Mouse (Mus musculus) inflammation-experienced regulatory T-cells, adult 6 months (primary cell): ENCODE measurements around the gene Senp6. TPM values are rescaled to one million over a fixed set of nuclear protein-coding genes. Genes with fewer than 3 reads are reported as not detected.
"Not testable (repeated sequence)": the region's sequence is repeated elsewhere in the genome, so short reads cannot be mapped to it uniquely, and the experiment has no call there.

Source experiments
- ATAC-seq: one replicate; pipeline ENCODE4 v1.8.0; 2017
- polyA plus RNA-seq, 3 experiments: library from polyadenylated mRNA; unstranded; fragments of 100-300 nt; shearing (Covaris generic); gene quantifications; one replicate each; pipeline ENCODE4 v1.2.1; 2017

Senp6 gene
- polyA plus RNA-seq: 10 to 100 TPM; 48.4 to 77.8 (median 69.1) TPM

GRCm38 (mm10) chr9:80066367-80067220 is at the start of gene Senp6:
Gene Senp6, plus strand, starts transcription at chr9:80066903.
- ATAC-seq: peak; percentile 30

- no peak for ATAC-seq
Measured at GRCm38 (mm10) chr9:80020429-80020828, 46.3 kb upstream of the Senp6 start.

GRCm38 (mm10) chr9:80021648-80022047 is 45.1 kb upstream of the Senp6 start:
- ATAC-seq: no peak

- no peak for ATAC-seq
Measured at GRCm38 (mm10) chr9:80022821-80023220, 43.9 kb upstream of the Senp6 start.

- ATAC-seq: not testable (repeated sequence)
Measured at GRCm38 (mm10) chr9:80025347-80025746, 41.4 kb upstream of the Senp6 start.

GRCm38 (mm10) chr9:80026017-80026416 is 40.7 kb upstream of the Senp6 start:
- peak; percentile 73 for ATAC-seq

- no peak for ATAC-seq
Measured at GRCm38 (mm10) chr9:80026581-80027021, 40.1 kb upstream of the Senp6 start.

- no peak for ATAC-seq
Measured at GRCm38 (mm10) chr9:80037262-80037996, 29.3 kb upstream of the Senp6 start.

- no peak for ATAC-seq
Measured at GRCm38 (mm10) chr9:80037997-80038383, 28.7 kb upstream of the Senp6 start.

GRCm38 (mm10) chr9:80039296-80039815 is 27.3 kb upstream of the Senp6 start:
- no peak for ATAC-seq

- ATAC-seq: not testable (repeated sequence)
Measured at GRCm38 (mm10) chr9:80044301-80044700, 22.4 kb upstream of the Senp6 start.

GRCm38 (mm10) chr9:80049271-80049670 is 17.4 kb upstream of the Senp6 start:
- not testable (repeated sequence) for ATAC-seq

- no peak for ATAC-seq
Measured at GRCm38 (mm10) chr9:80052951-80053350, 13.8 kb upstream of the Senp6 start.

GRCm38 (mm10) chr9:80057690-80058089 is 9.0 kb upstream of the Senp6 start:
- ATAC-seq: no peak

- not testable (repeated sequence) for ATAC-seq
Measured at GRCm38 (mm10) chr9:80065495-80065894, 1.2 kb upstream of the Senp6 start.

GRCm38 (mm10) chr9:80067221-80068027 is 721 bp downstream of the Senp6 start:
- ATAC-seq: peak; percentile 51

GRCm38 (mm10) chr9:80068028-80068515 is 1.4 kb downstream of the Senp6 start:
- peak; percentile 18 for ATAC-seq

GRCm38 (mm10) chr9:80068735-80069315 is 2.1 kb downstream of the Senp6 start:
- ATAC-seq: no peak

- ATAC-seq: peak; percentile 52
Measured at GRCm38 (mm10) chr9:80070026-80070425, 3.3 kb downstream of the Senp6 start.

GRCm38 (mm10) chr9:80071616-80072015 is 4.9 kb downstream of the Senp6 start:
- no peak for ATAC-seq

- ATAC-seq: no peak
Measured at GRCm38 (mm10) chr9:80074067-80074466, 7.4 kb downstream of the Senp6 start.

- no peak for ATAC-seq
Measured at GRCm38 (mm10) chr9:80074949-80075348, 8.2 kb downstream of the Senp6 start.
